Mouse (Mus musculus) kidney, adult 2 months (tissue): Measurements from ENCODE around the gene Ggt7.

ENCODE experiments used
- CTCF ChIP-seq: fragments of 200-500 bp; conservative IDR thresholded peaks from 2 replicates; pipeline ENCODE4 v1.5.1; 2011; ENCODE audit warnings: low read depth, mild to moderate bottlenecking, control low read depth, low read length, moderate library complexity, mixed read lengths; ENCODE audit not compliant: insufficient read depth, insufficient read length
- POLR2A ChIP-seq: fragments of 200-500 bp; IDR thresholded peaks from one replicate; pipeline ENCODE4 v1.6.1; 2011; ENCODE audit warnings: low read depth, low read length, control low read depth

DNA sequence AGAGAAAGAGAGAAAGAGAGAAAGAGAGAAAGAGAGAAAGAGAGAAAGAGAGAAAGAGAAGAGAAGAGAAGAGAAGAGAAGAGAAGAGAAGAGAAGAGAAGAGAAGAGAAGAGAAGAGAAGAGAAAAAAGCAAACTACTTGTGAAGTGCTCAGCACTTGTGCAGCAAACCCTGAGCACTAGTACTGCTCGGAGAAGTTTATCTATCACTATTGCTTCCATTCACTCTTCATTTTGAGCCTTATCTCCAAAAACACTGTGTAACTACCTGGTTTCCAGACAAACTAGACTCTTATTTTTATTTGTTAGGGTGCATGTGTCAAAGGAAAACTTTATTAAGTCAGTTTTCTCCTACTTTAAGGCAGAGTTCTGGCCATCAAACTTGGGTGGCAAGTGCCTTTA, 51.2 kb downstream of the Ggt7 start:
- TF ChIP-seq CTCF (no peak), POLR2A (no peak)
